Mouse (Mus musculus): ENCODE data around the gene Cox14. TPM values are rescaled to one million over a fixed set of nuclear protein-coding genes. Genes with fewer than 3 reads are reported as not detected.
A peak's percentile ranks its signal among the peaks of the same experiment; 100 is the strongest.

Cox14 gene
- total and polyA plus RNA-seq, 3 experiments = 215 to 358 (median 236) TPM

DNA sequence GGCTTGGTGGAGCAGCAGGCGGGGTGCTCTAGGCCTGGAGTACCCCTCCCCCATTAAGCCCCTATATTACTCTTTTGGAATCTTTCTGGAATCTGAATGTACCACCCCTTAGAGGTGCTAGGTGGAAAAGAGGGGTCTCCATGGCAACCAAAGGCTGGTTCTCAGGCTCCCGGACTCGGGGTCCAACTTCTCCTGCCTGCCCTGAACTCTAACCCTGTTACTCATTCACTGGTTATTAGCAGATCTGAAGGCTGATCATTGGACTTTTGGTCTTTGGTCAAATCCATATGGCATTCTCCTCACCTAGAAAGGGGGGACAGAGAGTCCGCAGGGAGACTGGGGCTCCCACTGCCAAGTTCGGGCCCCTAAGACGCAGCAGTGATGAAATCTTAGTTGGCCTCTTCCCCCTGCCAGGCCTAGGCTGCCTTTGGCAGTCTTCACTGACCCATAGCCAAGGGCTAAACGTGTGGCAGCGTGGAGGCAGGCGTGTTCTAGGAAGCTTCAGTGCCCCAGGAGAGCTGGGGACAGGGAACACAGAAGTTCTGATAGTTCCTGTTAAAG is 6.9 kb upstream of the Cox14 start:
- intact Hi-C loops (cut with DNase I) = no loop called here
- TF ChIP-seq CTCF (IDR thresholded peaks at IDR 0.05) = no peak
- TF ChIP-seq EP300 (IDR thresholded peaks at IDR 0.05; ENCODE audit: insufficient read depth, low read depth, low read length) = 0 out of 2 replicates have a peak, but pooled peaks have one; percentile 12
- 67% methylated on average over 9 of the region's 9 CpGs for WGBS
- H3K9ac ChIP-seq (ENCODE audit: low read depth, low read length) = no peak overlapping the region
- H3K79me2 ChIP-seq (replicated peaks; ENCODE audit: control insufficient read depth, insufficient read depth, low read length) = no peaks in the 10 kb centered on the region
- H3K4me3 ChIP-seq = no peak overlapping the region
- H3K36me3 ChIP-seq (ENCODE audit: control insufficient read depth, insufficient read depth, low read length) = no peaks in the 10 kb centered on the region
- H3K4me1 ChIP-seq (ENCODE audit: control insufficient read depth, insufficient read depth, low read length) = peaks cover 12% of the 10 kb centered on the region
- H3K27ac ChIP-seq = no peak overlapping the region; the same call in 1 of the 2 replicates
- no peaks in the 10 kb centered on the region for H3K27me3 ChIP-seq (ENCODE audit: control insufficient read depth, insufficient read depth, low read length)
- DNase-seq = peak in 1 of 2 experiments; percentile 52

DNA sequence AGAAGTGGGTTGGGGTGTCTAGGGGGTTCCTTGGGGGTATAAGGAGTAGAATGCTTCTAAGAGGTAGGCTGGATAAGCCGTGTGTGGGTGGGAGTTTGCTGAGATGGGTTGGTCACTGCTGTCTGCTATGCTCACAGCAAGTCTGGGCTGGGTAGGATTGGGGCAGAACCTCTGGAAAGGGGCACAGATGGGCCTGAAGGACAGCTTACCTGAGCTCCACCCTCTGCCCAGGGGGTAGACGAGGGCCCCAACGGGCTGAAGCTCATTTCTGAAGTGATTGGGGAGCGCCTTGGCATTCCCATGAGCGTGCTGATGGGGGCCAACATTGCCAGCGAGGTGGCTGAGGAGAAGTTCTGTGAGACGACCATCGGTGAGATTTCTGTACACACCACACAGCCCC is 5.6 kb upstream of the Cox14 start:
- no peaks in the 10 kb centered on the region for H3K27me3 ChIP-seq (ENCODE audit: control insufficient read depth, insufficient read depth, low read length)
- intact Hi-C loops (cut with DNase I) = no loop called here
- H3K36me3 ChIP-seq (ENCODE audit: control insufficient read depth, insufficient read depth, low read length) = no peaks in the 10 kb centered on the region
- TF ChIP-seq EP300 (IDR thresholded peaks at IDR 0.05; ENCODE audit: insufficient read depth, low read depth, low read length) (no peak), POLR2A (IDR thresholded peaks at IDR 0.05; ENCODE audit: insufficient read depth, low read depth, low read length) (no peak), CTCF (IDR thresholded peaks at IDR 0.05) (no peak)
- 86% methylated on average over 8 of the region's 8 CpGs for WGBS
- H3K9ac ChIP-seq (ENCODE audit: low read depth, low read length) = no peak overlapping the region
- H3K4me1 ChIP-seq (ENCODE audit: control insufficient read depth, insufficient read depth, low read length) = peaks cover 20% of the 10 kb centered on the region
- no peak for DNase-seq
- H3K79me2 ChIP-seq (replicated peaks; ENCODE audit: control insufficient read depth, insufficient read depth, low read length) = no peaks in the 10 kb centered on the region
- H3K4me3 ChIP-seq = no peak overlapping the region
- no peak overlapping the region for H3K27ac ChIP-seq

GRCm38 (mm10) chr15:99721921-99722743 is 3.3 kb upstream of the Cox14 start:
- DNase-seq = no peak
- Histone ChIP-seq H3K36me3 (ENCODE audit: control insufficient read depth, insufficient read depth, low read length) (peaks cover 3% of the 10 kb centered on the region; the same call in 1 of the 2 replicates), H3K9ac (ENCODE audit: low read depth, low read length) (no peak overlapping the region), H3K4me3 (no peak overlapping the region), H3K4me1 (ENCODE audit: control insufficient read depth, insufficient read depth, low read length) (peaks cover 14% of the 10 kb centered on the region), H3K79me2 (replicated peaks; ENCODE audit: control insufficient read depth, insufficient read depth, low read length) (no peaks in the 10 kb centered on the region), H3K27me3 (ENCODE audit: control insufficient read depth, insufficient read depth, low read length) (no peaks in the 10 kb centered on the region), H3K27ac (no peak overlapping the region)
- WGBS = 88% methylated on average over 25 of the region's 25 CpGs
- TF ChIP-seq CTCF (IDR thresholded peaks at IDR 0.05) = no peak
- no peak for TF ChIP-seq POLR2A (IDR thresholded peaks at IDR 0.05; ENCODE audit: insufficient read depth, low read depth, low read length)
- TF ChIP-seq EP300 (IDR thresholded peaks at IDR 0.05; ENCODE audit: insufficient read depth, low read depth, low read length) = no peak
- intact Hi-C loops (cut with DNase I) = no loop called here

GRCm38 (mm10) chr15:99723120-99723514 is 2.3 kb upstream of the Cox14 start:
- Histone ChIP-seq H3K4me1 (ENCODE audit: control insufficient read depth, insufficient read depth, low read length) (peaks cover 14% of the 10 kb centered on the region), H3K79me2 (replicated peaks; ENCODE audit: control insufficient read depth, insufficient read depth, low read length) (no peaks in the 10 kb centered on the region; the same call in 1 of the 2 replicates), H3K27ac (peak overlapping the region; percentile 95), H3K36me3 (ENCODE audit: control insufficient read depth, insufficient read depth, low read length) (peaks cover 3% of the 10 kb centered on the region; the same call in 1 of the 2 replicates), H3K27me3 (ENCODE audit: control insufficient read depth, insufficient read depth, low read length) (no peaks in the 10 kb centered on the region), H3K9ac (ENCODE audit: low read depth, low read length) (no peak overlapping the region; the same call in 1 of the 2 replicates), H3K4me3 (no peak overlapping the region)
- 17% methylated on average over 10 of the region's 10 CpGs for WGBS
- TF ChIP-seq EP300 (IDR thresholded peaks at IDR 0.05; ENCODE audit: insufficient read depth, low read depth, low read length) (0 out of 2 replicates have a peak, but pooled peaks have one; percentile 5), CTCF (IDR thresholded peaks at IDR 0.05) (no peak), POLR2A (IDR thresholded peaks at IDR 0.05; ENCODE audit: insufficient read depth, low read depth, low read length) (0 out of 2 replicates have a peak, but pooled peaks have one; percentile 27)
- intact Hi-C loops (cut with DNase I) = no loop called here
- peak in 1 of 2 experiments; percentile 34 for DNase-seq

- Histone ChIP-seq H3K36me3 (ENCODE audit: control insufficient read depth, insufficient read depth, low read length) (peaks cover 3% of the 10 kb centered on the region; the same call in 1 of the 2 replicates), H3K9ac (ENCODE audit: low read depth, low read length) (peak overlapping the region; percentile 33), H3K27me3 (ENCODE audit: control insufficient read depth, insufficient read depth, low read length) (no peaks in the 10 kb centered on the region), H3K4me1 (ENCODE audit: control insufficient read depth, insufficient read depth, low read length) (peaks cover 14% of the 10 kb centered on the region), H3K4me3 (peak overlapping the region; percentile 26; the same call in 1 of the 2 replicates), H3K79me2 (replicated peaks; ENCODE audit: control insufficient read depth, insufficient read depth, low read length) (no peaks in the 10 kb centered on the region; the same call in 1 of the 2 replicates), H3K27ac (peak overlapping the region; percentile 95)
- WGBS = 5% methylated on average over 11 of the region's 11 CpGs
- TF ChIP-seq EP300 (IDR thresholded peaks at IDR 0.05; ENCODE audit: insufficient read depth, low read depth, low read length) (peak; percentile 53; the same call in 1 of the 2 replicates), CTCF (IDR thresholded peaks at IDR 0.05) (no peak), POLR2A (IDR thresholded peaks at IDR 0.05; ENCODE audit: insufficient read depth, low read depth, low read length) (no peak)
- DNase-seq = peak; percentile 74 to 83
- intact Hi-C loops (cut with DNase I) = loop anchor here (2.0 kb wide), 2 partner anchors 21 to 49 kb away; partner anchors contain the start of genes Cers5 and Smarcd1
Observed at GRCm38 (mm10) chr15:99723515-99724291, 1.7 kb upstream of the Cox14 start.

Measured in heart, adult 2 months (tissue).